Mouse (Mus musculus): ENCODE data around the gene Cyth1. TPM values are rescaled to one million over a fixed set of nuclear protein-coding genes. Genes with fewer than 3 reads are reported as not detected.
A peak's percentile ranks its signal among the peaks of the same experiment; 100 is the strongest.

Cyth1 gene
- total RNA-seq, 2 experiments from 2014 or later = 51.0 to 56.2 TPM

DNA sequence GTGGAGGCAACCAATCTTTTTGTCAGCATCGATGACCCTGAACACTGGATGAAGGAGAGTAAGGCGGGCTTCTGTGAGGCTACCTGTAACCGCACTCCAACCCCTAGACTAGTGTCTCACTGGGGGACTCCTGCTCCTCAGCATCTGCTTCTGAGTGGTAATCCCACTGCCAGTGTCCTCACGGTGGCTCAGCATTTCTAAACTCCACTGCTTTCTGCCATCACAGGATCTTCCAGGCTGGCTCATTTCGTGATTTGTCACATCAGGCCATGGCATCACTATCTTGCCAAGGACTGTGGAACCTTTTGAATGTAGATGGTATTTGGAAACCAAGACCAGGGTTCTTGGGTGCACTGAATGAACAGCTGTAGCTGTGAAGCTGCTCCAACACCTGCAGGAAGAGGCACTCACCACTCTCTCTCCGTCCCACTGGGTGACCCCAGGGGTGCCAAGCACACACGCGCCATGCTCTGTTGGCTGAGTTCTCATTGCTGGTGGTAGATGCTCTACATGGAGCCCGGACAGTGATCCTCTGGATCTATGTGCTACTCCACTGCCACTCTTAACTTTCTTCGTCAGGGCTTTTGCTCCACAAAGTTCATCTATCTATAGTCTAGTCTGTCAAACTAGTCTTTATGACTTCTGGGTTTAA is 24.9 kb downstream of the Cyth1 start:
- no peak for DNase-seq

DNA sequence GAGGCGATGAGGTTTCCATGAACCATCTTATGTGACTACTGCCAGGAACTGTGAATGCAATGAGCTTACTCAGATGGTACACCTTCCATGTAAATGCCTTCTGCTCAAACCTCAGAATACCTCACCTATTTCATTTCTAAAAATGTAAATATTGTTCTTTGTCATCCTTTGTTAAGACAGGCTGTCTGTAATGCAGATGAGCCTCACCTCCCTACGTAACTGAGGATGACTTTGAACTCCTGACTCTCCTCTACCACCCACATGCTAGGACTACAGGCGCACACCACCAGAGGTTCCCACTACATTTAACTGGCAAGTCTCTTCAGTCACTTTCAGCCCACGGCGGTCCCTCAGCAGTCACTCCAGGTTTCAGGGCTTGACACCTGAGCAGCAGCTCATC is 25.5 kb downstream of the Cyth1 start:
- DNase-seq = no peak

DNA sequence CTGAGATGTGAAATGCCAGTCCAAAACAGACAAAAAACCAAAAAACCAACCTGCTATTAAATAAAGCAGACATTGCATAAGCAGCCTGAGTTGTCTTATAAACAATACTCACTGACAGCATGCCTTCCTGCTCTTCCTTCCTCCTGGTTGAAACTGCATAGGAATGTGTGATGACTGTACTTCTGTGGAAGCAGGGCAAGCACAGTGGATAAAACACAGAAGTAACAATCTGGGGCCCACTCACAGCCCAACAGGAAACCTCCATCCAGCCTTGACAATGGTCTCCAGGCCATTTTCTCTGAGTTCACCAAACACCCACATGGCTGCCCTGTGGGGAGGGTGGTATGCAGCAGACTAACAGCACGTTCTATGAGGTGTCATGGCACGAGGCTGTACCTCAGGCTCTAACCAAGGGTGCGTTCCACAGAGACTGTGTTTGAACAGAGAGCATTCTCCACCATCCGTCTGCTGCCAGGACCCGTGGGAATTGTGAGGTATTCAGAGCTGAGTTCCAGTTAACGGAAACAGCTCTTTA is 26.0 kb downstream of the Cyth1 start:
- DNase-seq = no peak

DNA sequence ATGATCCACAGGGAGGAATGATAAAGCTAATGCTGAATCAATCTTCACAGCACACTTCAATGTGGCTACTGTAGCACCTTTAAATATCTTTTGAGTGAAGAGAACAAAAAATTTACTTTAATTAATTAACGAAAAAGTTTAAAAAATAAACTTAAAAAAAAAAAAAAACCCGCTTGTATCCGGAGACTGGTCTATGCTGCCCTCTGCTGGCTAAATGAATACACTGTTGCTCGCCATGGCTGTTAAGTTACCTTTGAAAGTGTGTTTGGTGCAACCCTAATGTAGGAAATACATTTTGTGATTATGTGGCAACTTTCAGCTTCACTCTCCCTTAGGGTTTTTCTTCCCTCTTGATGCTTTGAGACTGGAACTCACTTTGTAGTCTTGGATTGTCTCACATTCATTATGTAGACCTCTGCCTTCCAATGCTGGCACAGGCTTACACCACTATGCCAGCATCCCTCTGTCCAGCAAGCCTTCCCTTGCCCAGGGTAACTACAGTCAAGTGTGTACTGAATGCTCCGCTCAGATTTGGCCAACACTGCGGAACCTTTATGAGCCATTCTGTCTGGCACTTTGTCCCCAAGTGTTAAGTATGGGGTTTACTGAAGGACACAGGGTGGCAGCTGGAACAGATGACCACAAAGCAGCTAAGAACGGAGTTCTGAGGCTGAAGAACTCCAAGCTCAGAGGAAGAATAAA is 27.7 kb downstream of the Cyth1 start:
- DNase-seq = peak; percentile 79

DNA sequence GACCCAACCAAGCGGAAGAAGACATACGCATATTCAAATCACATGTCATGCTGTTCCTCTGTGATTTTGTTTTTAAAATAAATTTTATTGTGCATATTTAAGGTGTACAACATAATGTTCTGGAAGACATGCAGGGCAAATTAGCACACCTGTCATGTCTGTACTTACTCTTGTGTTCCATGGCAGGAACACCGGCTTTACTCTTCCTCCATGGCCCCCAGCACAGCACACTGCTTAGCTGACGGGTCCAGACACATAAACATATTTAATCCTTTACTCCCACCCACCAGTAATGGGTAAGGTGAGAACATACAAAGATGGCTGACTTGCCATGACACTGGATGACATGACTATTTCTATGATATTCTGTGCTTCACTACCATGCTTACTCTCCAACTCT is 29.3 kb downstream of the Cyth1 start:
- DNase-seq = no peak

DNA sequence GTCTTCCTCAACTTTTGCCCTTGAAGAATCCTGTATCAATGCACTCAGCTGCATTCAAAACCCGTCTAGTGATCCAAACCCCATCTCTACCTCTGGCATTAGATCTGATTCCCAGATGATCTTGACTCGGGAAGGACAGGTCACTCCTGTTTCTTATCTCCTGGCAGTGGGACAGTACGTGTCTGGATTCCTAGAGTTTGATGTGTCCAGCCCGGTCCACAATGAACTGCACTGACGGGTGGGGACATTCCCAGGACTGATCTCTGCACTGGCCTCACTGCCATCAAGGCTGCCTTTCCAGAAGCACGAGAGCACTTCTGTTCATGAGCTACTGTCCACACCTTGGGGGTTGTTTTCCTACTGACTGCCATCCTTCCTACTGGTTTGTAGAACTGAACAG is 31.9 kb downstream of the Cyth1 start:
- no peak for DNase-seq

DNA sequence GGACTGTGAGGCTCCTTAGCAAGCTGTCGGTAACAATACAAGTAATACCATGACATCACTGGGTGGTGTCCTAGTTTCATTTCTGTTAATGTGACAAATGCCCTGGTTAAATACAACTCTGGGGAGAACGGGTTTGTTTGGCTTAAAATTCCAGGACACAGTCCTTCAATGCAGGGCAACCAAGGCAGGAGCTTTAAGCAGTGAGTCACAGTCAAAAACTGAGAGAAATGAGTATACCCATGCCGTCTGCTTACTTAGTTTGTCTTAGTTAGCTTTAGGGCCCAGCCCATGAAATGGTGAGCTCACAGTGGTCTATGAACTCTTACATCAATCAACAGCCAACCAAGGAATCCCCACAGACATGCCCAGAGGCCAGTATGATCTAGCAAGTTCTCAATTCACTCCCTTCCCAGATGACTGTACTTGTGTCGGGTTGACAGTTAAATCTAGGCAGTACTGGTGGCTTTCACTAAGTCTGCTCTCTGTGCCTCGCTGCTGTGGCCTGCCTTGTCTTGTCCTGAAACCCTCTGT is 32.4 kb downstream of the Cyth1 start:
- DNase-seq = no peak

DNA sequence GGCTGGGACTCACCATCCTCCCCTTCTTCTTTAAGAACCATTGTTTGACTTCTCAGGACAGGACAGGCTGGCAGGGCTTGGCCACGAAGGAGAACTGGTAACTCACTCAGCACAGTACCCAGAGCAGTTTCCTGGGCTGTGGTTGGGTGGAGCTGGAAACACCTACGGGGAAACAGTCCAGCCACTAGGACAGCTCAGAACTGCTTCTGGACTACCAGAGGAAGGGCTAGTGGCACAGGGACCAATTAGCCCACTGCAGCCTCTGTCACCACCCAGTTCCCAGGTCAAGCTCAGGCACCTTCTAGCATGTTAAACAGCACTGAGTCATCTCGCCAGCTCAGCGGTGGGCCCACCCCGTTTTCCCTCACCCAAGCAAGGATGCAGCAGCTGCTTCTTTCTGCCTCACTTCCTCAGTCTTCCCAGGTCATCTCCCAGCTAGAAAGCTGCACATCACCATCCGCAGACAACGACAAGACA is 35.7 kb downstream of the Cyth1 start:
- no peak for DNase-seq

DNA sequence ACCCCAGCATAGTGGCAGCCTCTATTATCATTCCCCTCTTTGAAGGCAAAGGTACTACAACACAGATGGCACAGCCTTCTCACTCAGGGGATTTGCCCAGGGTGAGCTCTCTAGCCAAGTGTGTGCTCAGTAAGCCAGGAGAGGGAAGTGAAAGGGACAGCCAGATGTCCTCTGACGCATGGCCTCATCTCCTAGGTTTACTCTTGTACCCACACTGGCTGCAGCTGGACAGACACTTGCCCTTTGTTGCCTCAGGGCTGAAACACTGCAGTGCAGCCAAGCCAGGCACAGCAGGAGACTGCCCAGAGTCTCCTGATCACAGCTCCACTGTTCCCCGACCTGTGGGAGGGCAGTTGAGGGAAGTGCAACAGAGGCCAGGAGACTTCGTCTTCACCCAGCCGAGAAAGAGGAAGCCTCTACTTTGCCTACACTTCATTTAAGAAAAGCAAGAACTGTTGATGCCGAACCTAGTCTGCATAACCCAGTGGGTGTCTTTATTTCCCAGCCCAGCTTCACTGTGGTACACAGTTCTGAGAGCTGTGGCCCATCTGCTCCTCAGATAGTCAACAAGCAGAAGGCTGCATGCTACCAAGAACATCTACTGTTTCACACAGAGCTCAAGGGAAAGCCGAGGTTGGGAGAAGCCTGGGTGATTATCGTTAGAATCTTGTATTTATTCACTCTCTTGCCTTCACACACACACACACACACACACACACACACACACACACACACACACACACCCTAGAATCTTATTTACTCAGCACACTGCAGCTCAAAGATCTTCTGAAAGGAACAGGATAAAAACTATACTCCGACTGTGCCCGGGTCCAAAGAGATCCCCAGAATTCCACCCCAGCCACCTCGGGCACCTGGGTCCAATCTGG is 36.4 kb downstream of the Cyth1 start:
- DNase-seq = peak; percentile 55

DNA sequence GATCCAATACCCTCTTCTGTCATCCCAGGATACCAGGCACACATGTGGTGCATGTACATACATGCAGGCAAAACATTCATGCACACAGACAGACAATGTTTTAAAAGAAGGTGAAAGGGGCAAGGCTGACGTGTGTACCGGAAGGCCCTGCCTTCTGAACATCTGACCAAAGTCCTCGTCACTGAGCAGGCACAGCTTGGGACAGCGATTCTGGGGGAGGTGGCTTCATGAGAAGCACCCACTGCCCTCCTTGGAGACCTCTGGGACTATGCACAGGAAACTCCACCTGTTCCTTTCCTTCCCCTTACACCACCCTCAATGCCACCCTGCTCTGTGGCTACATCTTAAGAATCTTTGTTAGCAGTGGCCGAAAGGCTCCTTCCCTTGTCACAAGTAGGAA is 37.4 kb downstream of the Cyth1 start:
- DNase-seq = no peak

DNA sequence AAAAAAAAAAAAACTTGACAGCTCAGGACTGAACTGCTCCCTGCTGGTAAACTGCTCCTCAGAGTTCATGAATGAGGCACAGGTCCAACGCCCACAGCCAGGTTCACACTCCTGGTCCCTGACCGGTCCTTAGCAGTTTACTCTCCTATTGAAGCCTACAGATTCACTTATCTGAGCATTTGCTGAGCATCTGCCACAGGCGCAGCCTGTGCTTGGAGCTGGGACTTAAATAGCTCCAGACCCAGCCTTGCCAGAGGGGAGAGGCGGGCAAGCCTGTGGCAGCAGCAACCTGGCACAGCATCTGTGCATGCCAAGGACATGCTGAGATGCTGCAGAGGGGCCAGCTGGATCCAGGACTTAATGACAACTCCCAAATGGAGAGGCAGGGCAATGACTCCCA is 38.3 kb downstream of the Cyth1 start:
- DNase-seq = no peak

DNA sequence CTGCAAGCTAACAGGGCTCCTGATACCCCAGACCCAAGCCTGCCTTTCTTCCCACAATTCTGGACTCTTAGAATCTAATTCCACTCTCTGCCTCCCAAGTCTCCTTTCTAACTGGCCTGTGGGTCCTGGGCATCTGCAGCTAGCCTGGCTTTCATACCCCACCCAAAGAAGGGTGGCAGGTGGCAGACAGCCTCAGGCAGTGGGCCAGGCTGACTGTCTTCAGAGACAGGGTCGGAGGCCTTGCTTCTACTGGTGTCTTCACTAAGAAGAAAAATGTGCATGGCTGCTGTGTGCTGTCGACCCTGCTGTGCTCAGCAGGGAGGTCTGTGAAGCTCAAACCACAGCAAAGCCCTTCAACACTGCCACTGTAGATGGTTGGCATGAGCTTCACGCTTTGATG is 39.0 kb downstream of the Cyth1 start:
- no peak for DNase-seq

DNA sequence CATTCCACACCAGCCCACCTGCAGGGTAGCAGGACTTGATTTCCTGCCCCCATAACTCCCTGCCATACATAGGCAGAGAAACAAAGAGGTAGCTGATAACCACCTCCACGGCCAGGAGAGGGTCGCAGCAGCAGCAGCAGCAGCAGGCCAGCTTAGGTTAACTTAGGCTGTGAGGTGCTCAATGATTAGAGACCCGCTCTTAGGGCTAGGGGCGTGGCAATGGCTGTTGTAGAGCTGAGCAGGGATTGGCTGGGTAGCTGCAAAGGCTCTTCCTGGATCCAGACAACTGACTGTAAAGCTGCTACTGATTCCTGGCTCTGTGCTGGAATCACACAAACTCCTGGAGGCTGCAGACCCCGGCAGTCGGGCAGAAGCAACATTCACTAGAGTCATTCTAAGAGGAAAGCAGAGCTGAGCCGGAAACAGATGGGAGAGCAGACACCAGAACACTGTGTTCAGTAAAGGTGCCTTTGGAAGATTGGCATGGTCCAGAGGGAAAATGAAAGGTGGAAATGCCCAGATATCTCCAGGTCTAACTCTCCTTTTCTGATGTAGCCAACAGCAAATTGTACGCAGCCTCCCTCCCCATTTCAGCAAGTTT is 39.6 kb downstream of the Cyth1 start:
- no peak for DNase-seq

DNA sequence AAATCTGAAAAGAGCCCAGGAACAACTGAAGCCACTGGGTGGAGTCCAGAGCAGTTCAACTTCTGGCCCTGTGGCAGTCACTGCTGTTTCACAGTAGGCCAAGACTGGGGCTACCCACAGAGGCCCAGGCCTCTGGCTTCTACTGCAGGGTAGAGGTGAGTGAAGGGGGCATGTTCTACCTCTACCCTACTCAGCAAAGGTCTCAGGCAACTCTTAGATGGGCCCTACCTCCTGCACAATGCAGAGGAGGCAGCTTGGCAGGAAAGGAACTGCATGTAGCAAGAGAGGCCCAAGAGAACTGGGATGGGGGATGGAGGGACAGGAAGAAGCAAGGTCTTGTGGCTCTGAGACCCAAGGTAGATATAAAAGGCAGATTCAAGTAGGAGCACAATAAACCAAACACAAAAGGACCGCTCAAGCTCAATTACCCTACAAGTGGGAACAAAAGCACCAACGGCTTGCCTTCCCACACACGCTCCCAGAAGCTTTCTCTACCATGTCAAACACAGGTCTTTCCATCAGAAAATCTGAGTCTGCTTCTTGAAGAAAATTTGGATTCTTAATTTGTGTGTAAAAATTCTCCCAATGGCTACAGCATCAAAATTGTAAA is 40.9 kb downstream of the Cyth1 start:
- DNase-seq = peak; percentile 59

DNA sequence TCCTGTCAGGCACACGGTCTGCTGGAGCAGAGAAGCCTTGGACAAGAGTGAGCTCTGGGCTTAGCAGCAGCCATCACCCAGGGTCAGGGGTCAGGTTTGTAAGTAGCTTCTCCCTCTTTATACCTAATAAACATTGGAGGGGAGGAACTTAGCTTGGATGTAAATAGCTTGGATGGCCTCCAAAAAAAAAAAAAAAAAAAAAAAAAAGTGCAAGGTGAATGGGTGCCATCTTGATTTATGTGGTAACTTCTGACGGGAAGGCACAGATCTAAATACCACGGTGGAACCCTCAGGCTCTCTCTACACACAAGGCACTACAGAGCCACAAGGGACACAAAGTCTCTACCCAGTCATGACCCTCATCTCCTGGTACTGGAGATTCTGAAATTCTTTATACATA is 42.1 kb downstream of the Cyth1 start:
- no peak for DNase-seq

DNA sequence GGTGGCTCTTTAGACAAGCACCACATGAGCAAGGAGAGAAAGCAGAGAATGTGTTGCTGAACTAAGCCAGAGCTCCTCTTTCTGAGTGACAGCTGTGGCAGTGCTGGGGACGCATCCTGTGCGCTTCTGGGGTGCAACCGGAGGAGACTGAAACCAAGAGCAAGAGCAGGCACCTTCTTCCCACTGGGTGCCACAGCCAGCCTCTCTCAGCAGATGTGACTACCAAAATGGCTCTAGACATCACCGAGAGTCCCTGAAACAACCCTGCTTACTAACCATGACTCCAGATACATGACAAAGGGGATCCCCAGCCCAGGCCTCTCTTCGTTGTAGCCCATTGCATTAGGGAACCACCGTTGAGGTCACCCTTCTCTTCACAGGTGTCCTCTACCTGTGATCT is 44.9 kb downstream of the Cyth1 start:
- no peak for DNase-seq

DNA sequence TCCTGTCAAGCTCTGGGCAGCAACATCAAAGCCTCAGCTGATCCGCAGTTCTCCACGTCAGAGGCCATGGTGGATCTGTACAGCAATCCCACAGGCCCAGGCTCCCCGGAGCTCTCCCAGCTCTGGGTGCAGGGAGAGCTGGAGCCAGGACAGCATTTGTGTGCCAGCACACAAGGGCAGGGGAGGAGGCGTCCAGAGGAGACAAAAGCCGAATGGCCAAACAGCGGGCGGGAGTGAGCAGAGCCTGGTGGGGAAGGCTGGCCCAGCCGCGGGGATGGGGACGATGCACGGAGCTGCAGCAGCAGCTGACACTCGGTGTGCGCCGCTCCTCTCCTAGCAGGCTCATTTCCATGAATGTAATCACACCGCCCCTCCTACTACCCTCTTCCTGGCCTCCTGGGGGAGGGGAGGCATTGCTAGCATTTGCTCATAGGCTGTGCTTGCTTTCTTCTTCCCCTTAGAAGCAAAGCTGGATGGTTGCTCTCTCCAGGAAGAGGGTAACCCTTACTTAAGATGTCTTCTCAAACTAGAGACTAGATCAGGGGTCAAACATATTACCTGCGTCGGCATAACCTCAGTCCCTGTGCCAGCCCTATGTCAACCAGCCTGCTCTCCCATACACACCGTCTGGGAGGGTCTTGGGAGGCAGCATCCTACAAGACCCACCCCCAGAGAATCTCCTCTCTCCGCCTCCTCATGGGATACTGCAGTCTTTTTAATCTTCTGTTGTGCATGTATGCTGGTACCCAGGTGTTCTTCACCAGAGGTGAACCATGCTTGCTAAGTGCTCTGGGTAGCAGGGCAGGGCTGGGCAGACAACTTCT is 45.8 kb downstream of the Cyth1 start:
- DNase-seq = peak; percentile 81

DNA sequence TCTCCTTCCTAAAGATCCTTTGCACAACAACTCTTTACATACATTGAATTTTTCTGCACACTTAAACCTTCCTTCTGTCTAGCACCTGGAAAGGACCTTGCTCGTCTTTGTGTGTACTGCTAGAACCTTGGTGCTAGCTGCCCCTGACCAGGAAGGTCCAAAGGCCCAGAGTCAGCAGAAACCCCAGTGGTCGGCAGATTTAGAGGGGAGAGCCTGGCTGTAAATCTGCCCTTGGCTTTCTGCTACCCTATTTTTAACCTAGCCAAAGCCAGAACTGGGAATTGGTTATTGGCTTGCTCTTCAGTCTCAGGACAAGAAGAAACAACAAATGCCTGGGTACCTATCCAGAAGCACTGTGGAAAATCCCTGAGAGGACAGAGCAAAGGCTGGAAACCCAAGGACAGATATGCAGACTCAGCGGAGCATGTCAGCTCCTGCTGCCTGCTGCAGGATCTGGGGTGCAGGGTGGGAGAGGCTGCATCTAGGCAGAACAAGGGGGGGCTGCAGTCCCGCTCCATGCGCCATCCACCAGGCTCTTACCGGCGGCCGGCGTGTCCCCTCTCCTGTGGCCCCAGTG is 46.5 kb downstream of the Cyth1 start:
- no peak for DNase-seq

DNA sequence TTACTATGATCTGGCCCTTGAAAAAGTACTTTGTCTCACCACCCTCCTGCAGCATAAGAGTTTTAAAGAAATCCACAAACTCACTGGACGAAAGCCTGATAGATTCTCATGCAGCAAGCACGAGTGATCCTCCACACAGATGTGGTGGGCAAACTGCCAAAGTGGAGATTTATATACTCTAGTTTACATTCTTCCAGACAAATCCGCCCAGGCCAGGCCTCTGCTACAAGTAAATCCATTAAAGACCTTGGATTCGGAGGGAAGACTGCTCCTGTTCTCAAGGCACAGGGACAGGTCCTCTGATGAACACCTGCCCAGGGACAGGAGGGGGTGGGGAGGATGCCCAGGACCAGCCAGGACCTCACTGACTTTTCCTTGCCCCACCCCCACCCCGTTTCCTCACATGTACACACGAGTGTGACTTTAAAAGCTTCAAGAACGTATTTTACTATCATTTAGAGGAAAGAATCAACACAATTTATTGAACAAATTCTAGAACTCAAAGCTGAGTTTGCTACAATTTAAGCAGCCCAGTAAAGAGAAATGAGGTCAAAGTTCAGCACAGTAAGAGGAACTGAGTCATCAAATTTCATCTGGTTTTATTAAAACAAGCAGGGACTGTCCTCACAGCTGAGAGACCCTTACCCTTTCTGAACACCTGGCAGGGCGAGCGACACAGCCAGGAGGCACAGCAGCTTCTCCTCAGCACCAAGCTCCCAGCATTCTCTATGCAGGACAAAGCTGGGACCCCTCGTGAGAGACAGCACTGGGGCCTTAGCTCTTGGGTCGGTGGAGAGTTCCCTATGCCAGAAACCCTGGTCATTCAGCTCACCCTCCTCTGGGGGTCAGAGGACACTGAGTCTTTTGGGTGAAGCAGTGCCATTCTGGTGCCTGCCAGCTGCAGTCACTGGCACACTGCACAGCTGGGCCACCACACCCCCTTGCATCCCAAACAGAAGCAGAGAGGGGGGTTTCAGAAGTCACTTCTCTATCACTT is 47.3 kb downstream of the Cyth1 start:
- DNase-seq = no peak
